25 mouse cellular contexts compared by ENCODE assay signal in genomic region chr1:140810170-140810569, GRCm38 (mm10).
"Had no signal": no experiment of that assay in that cellular context is flagged by ENCODE, and none has a peak within 500 bp of the region (broad histone marks: within the 10 kb centered on the region; RNA-seq: fewer than 3 reads in every experiment).

No protein-coding gene starts in this region.

- H3K4me3 ChIP-seq: heart, embryonic 10.5 days; heart, embryonic 13.5 days; hindbrain, embryonic 15.5 days; kidney, embryonic 15.5 days; limb, embryonic 13.5 days; limb, embryonic 15.5 days; liver, embryonic 12.5 days had no signal

- ATAC-seq: hindbrain, postnatal 0 days; intestine, embryonic 16.5 days; liver, embryonic 12.5 days had no signal

- H3K9me3 ChIP-seq: heart, embryonic 10.5 days; heart, embryonic 13.5 days; hindbrain, embryonic 15.5 days; kidney, embryonic 15.5 days; limb, embryonic 13.5 days; limb, embryonic 15.5 days; liver, embryonic 12.5 days had no signal

- H3K9ac ChIP-seq: heart, embryonic 13.5 days; hindbrain, embryonic 15.5 days; kidney, embryonic 15.5 days; limb, embryonic 13.5 days; limb, embryonic 15.5 days; liver, embryonic 12.5 days; liver, embryonic 14.5 days had no signal

- DNase-seq: gastrocnemius, postnatal 14 days; gastrocnemius, postnatal 36 days; heart, adult 18-20 months; heart, postnatal 10 days; heart, postnatal 36 days; kidney, adult 11 months; kidney, adult 2 months; kidney, adult 9 months; kidney, postnatal 14 days; kidney, postnatal 36 days; layer of hippocampus, adult 9-11 months; layer of hippocampus, postnatal 36 days; left cerebral cortex, postnatal 4 days; lung, adult 18-20 months had no signal

- H3K4me2 ChIP-seq: heart, embryonic 13.5 days; hindbrain, embryonic 15.5 days; kidney, embryonic 15.5 days; limb, embryonic 13.5 days; limb, embryonic 15.5 days; liver, embryonic 12.5 days had no signal

- H3K27me3 ChIP-seq: heart, embryonic 13.5 days; hindbrain, embryonic 15.5 days; kidney, embryonic 15.5 days; limb, embryonic 13.5 days; limb, embryonic 15.5 days; liver, embryonic 12.5 days had no signal

- H3K36me3 ChIP-seq: heart, embryonic 10.5 days; heart, embryonic 13.5 days; hindbrain, embryonic 15.5 days; kidney, embryonic 15.5 days; limb, embryonic 13.5 days; limb, embryonic 15.5 days; liver, embryonic 12.5 days had no signal

- H3K4me1 ChIP-seq: heart, embryonic 10.5 days; heart, embryonic 13.5 days; hindbrain, embryonic 15.5 days; kidney, embryonic 15.5 days; limb, embryonic 13.5 days; limb, embryonic 15.5 days; liver, embryonic 12.5 days had no signal

- H3K27ac ChIP-seq: heart, embryonic 10.5 days; heart, embryonic 13.5 days; hindbrain, embryonic 15.5 days; hindbrain, postnatal 0 days; kidney, embryonic 15.5 days; kidney, postnatal 0 days; limb, embryonic 13.5 days; limb, embryonic 15.5 days; liver, embryonic 12.5 days; liver, embryonic 14.5 days had no signal
